Mouse (Mus musculus): ENCODE measurements around the gene Kdelc2.

DNA sequence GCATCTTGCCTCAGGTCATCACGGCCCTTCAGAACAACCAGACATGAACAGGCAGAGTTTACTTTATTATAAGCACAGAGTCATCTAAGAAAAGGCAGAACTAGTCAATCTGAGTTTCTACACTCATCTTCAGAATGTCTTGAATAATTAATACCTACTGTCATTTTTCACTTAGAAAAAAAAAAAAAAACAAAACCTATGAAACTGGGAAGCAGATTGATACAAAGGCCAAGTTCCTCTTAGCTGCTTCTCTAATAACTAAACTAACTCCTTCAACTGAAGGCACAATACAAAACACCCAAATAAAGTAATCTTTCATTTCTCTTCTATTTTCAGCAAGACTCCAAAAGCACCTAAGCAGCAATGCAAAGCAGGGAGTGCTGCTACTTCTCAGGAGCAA, 66.8 kb downstream of the Kdelc2 start:
- TF ChIP-seq GATA1 (IDR thresholded peaks at IDR 0.05; ENCODE audit: low read length) (no peak), TAL1 (IDR thresholded peaks at IDR 0.05; ENCODE audit: low read length) (no peak)

Data from erythroblast, embryonic 14.5 days (primary cell).